Mouse (Mus musculus) macrophage (primary cell): ENCODE data around the gene Fstl3. TPM values are rescaled to one million over a fixed set of nuclear protein-coding genes. Genes with fewer than 3 reads are reported as not detected.

Experiments
- H3K27ac ChIP-seq: fragments of 350-480 bp; formaldehyde crosslinking; 2 replicates; pipeline ENCODE4 v1.9.0; 2021
- H3K36me3 ChIP-seq: fragments of 350-480 bp; formaldehyde crosslinking; 2 replicates; pipeline ENCODE4 v1.9.0; 2021; ENCODE audit errors: inconsistent target
- H3K4me3 ChIP-seq: fragments of 350-480 bp; formaldehyde crosslinking; 2 replicates; pipeline ENCODE4 v1.9.0; 2021; ENCODE audit errors: inconsistent target
- H3K79me2 ChIP-seq: fragments of 350-480 bp; formaldehyde crosslinking; 2 replicates; pipeline ENCODE4 v1.9.0; 2021; ENCODE audit errors: inconsistent target
- WGBS: methylation state at CpG from one replicate; pipeline ENCODE4 v1.1.7; 2026; ENCODE audit warnings: inconsistent platforms; ENCODE audit not compliant: missing documents; 5-methylcytosine and 5-hydroxymethylcytosine counted together
- polyA plus RNA-seq: library from polyadenylated mRNA; stranded (reverse); fragments of 250-400 nt; gene quantifications from 3 replicates; pipeline ENCODE4 v1.2.4, GENCODE M21; 2018; ENCODE audit warnings: inconsistent platforms

The Fstl3 gene
- polyA plus RNA-seq, 1 experiment from 2014 or later = 0.67 TPM

DNA sequence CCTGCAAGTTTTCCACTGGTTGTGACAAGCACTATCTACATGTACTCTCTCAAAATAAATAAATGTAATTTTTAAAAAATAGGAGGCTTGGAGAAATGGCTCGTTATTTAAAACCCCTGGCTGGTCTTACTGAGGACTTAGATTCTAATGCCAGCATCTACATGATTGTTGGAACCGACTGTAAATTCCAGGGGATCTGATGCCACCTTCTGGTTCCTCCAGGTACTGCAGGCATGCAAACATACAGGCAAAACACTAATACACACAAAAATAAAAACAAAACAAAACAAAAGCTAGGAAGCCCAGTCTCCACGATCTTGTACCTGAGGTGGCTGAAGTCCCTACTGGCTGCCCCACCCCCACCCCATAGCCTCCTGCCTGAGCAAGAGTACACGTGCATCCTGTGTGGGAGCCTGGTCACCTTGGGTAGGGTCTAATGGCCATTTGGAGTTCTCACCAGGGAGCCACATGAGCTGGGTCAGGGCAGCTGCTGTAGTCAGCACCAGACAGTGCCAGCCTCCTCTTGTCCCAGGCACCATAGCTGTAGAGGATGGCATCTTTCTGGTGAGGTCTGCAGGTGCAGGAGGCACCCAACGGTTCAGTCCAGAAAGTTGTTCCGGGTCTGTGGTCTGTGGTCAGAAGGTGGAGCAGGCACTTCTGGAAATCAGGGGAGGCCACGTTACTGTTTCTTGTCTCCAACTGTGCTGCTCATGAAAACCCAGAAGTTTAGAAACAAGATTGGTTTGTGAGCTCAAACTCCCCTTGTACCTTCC, 11.5 kb downstream of the Fstl3 start:
- H3K4me3 ChIP-seq = no peak overlapping the region
- H3K27ac ChIP-seq = no peak overlapping the region
- no peaks in the 10 kb centered on the region for H3K79me2 ChIP-seq
- no peaks in the 10 kb centered on the region for H3K36me3 ChIP-seq
- 4% methylated on average over 7 of the region's 7 CpGs for WGBS

DNA sequence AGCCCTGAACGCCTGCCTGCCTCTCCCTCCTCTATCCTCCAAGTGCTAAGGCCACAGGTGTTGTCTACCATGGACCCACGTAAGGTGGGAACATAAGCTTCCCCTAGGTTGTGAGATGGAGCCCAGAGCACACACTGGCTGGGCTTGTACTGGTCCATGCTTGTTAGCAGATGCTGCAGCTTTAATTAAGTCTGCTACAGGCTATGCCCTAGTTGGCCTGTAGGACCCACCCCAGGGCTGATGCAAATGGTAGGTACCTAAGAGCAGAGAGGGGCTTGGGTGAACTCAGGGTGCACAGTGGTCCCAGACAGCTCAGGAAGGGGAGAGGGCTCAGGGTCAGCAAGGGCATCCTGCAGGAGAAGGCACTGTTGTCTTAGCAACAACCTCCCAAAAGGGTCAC, 12.5 kb downstream of the Fstl3 start:
- WGBS = 96% methylated on average over 2 of the region's 2 CpGs
- no peaks in the 10 kb centered on the region for H3K36me3 ChIP-seq
- no peak overlapping the region for H3K4me3 ChIP-seq
- H3K27ac ChIP-seq = no peak overlapping the region
- no peaks in the 10 kb centered on the region for H3K79me2 ChIP-seq

DNA sequence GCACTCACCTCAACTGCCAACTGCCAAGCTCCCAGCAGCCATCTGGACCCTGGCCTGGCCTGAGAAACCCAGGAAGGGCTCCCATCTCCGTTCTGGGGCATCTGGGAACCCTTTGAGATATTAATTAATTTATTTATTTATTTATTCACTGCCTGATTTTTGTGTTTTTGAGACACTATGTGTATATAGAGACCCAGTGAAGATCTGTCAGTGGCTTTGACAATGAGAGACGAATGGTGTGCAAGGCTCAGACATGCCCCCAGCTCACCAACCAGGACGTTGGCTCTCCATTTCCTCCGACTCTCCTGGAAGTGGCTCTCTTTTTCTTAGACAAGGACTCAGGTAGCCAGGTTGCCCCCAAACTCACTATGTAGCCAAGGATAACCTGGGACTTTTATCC, 13.8 kb downstream of the Fstl3 start, which contains the start of gene Prss57:
TSS of gene Prss57 (minus strand) at position 101 of the 400 bp plus-strand sequence.
- 65% methylated on average over 4 of the region's 4 CpGs for WGBS
- Histone ChIP-seq H3K27ac (no peak within 1 kb of the TSS), H3K4me3 (no peak within 1 kb of the TSS), H3K79me2 (no peaks in the 10 kb centered on the region), H3K36me3 (no peaks in the 10 kb centered on the region)

DNA sequence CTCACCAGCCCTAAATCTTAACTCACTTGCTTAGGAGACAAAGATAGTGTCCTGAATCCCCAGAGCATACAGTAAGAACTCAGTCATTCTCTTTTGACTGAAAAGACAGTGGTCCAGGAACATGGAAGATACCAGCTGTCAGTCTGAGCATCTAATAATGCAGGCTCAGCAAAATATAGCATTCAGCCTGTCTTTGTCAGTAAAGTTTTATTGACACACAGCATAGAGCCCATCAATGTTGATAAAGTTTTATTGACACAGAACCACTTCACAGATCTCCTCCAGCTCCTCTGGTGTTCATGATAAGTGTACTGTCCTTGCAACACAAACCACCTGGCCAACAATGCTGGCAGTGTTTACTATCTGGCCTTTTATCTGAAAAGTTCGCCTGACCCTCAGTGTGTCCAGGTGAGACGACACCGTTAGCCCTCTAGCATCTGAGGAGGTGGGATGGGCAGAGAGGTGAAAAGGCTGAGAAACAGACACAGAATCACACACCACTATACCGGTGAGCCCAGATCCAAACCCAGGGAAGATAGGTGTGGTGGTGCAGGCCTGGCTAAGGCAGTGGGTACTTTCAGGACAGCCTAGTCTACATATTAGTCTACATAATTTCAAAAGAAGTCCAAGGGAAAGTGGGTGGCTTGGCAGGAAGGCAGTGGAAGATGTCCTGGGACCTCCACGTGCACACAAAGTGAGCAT, 15.4 kb downstream of the Fstl3 start:
- WGBS = 89% methylated on average over 5 of the region's 5 CpGs
- Histone ChIP-seq H3K79me2 (no peaks in the 10 kb centered on the region), H3K4me3 (no peak overlapping the region), H3K27ac (no peak overlapping the region), H3K36me3 (no peaks in the 10 kb centered on the region)

DNA sequence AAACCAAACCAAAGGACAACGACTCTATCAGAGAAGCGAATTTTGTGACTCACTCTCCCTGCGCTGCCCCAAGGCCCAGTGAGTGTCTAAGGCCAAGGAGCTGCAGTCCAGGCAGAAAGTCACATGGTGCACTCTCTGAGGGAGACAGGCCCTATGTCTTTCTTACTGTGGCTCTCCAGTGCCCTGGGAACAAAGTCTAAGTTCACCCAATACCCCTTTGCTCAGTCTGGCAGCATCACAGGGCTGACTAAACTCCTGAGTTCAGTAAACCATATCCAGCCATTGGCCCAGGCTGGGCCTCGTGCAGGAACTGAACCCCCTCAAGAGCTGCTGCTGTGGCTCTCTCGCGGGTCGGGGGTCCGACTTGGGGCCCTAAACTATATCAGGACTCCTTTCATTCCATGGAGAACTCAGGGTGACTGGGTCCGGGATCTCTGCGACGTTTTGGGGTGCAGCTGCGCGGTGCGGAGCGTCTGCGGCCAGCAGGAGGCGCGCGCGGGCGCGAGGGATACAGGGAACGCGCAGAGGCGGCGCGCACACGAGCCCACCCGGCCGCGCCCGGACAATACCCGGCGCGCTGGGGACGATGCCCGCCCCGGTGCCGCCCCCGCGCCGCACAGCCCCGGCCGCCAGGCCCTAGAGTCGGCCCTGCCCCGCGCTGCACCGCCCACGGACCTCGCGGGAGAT, 16.1 kb downstream of the Fstl3 start, which contains the start of gene Palm:
TSS of gene Palm (plus strand) at position 522 of the 687 bp plus-strand sequence.
- 16% methylated on average over 15 of the region's 51 CpGs for WGBS
- H3K36me3 ChIP-seq = no peaks in the 10 kb centered on the region
- H3K79me2 ChIP-seq = no peaks in the 10 kb centered on the region
- peak within 1 kb of the TSS; percentile 23 for H3K4me3 ChIP-seq
- no peak within 1 kb of the TSS for H3K27ac ChIP-seq

DNA sequence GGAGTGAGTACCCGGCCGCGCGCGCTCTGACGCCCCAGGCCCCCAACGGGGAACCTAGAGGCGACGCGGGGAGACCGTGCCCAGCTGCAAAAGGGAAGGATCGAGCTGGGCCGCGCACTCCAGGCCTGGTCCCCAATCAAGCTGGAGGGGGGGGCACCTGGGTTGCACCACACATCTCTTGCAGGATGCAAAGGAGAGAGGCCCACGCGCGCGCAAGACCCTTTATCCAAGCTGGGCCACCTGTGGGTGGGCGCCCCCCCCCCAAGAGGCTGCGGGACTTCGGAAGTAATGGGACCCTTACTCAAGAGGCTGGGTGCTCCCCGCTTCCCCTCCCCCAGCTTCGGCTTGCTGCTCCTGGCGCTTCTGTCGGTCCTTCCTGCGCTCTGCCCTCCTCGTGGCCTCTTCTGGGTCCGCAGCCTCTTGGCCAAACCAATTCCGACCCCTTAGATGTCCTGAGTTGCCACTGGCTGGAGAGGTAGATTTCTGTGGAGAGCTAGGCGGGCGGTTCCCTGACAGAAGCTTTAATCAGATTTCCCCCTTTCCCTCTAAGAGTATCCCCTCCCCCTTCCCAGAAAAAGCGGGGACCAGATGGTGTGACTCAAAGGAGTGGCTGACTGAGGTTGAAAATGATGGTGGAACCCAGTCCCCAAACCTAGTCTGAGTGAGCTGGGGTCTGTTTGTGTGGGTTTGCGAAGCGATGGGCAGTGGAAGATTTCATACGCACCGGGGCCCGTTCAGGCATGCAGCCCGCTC, 16.8 kb downstream of the Fstl3 start:
- peak overlapping the region; percentile 23 for H3K4me3 ChIP-seq
- no peaks in the 10 kb centered on the region for H3K36me3 ChIP-seq
- WGBS = 19% methylated on average over 36 of the region's 38 CpGs
- no peak overlapping the region for H3K27ac ChIP-seq
- H3K79me2 ChIP-seq = no peaks in the 10 kb centered on the region

DNA sequence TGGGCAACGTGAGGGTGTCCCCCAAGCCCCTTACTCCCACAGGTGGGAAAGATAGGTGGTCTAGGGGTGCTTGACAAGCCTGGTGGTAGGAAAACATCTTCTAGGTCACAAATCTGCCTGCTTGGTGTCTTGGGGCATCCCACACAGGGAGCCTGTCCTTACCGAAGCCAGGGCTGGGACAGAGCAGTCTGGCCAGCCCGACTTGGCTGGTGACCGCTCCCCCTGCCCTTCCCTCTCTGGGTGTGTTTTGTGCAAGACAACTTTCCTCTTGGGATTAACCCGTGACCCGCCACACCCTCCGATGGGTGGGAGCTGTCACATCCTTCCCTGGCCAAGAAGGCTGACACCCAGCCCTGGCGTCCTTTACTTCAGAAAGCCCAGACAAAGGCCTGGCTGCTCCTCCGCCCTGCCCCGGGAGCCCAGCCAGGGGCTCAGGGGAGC, 17.4 kb downstream of the Fstl3 start:
- WGBS = 67% methylated on average over 10 of the region's 10 CpGs

DNA sequence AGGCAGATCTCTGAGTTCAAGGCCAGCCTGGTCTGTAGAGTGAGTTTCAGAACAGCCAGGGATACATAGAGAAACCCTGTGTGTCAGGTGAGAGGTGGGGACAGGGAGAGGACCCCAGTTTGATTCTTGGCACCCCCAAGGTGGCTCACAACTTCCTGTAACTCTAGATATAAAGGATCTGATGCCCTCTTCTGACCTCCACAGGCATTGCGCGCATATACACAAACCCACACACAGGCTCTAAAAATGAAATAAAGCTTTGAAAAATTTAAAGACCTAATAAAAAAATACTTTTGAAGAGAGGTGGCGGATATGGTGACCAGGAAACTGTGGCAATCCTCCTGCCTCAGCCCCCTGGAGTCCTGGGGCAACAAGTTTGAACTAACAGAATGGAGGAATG, 18.8 kb downstream of the Fstl3 start:
- H3K4me3 ChIP-seq = no peak overlapping the region
- H3K79me2 ChIP-seq = no peaks in the 10 kb centered on the region
- H3K27ac ChIP-seq = no peak overlapping the region
- H3K36me3 ChIP-seq = no peaks in the 10 kb centered on the region
- 95% methylated on average over 3 of the region's 3 CpGs for WGBS

More for the DNA sequence above, 17.4 kb downstream of the Fstl3 start:
- no peak overlapping the region for H3K4me3 ChIP-seq
- no peak overlapping the region for H3K27ac ChIP-seq
- no peaks in the 10 kb centered on the region for H3K36me3 ChIP-seq
- H3K79me2 ChIP-seq = no peaks in the 10 kb centered on the region

DNA sequence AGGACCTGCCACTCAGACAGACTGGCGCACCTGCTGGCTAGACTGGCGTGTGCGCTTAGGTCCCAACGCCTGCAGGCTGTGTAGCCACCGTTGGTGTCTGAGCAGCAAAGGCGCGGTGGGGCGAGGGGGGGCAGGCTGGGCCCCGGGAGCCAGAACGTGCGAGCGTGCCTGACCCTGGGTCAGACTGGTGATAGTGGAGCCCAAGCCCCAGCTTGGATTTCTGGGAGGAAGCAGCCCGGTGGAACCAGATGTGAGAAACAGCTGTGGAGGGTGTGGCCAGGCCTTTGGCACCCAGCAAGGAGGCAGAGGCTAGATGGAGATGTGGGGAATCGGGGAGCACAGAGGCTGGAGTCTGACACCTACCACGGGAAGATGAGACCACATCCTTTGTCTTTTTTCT, 20.3 kb downstream of the Fstl3 start:
- no peaks in the 10 kb centered on the region for H3K79me2 ChIP-seq
- 71% methylated on average over 15 of the region's 15 CpGs for WGBS
- H3K4me3 ChIP-seq = no peak overlapping the region
- no peak overlapping the region for H3K27ac ChIP-seq
- H3K36me3 ChIP-seq = no peaks in the 10 kb centered on the region

DNA sequence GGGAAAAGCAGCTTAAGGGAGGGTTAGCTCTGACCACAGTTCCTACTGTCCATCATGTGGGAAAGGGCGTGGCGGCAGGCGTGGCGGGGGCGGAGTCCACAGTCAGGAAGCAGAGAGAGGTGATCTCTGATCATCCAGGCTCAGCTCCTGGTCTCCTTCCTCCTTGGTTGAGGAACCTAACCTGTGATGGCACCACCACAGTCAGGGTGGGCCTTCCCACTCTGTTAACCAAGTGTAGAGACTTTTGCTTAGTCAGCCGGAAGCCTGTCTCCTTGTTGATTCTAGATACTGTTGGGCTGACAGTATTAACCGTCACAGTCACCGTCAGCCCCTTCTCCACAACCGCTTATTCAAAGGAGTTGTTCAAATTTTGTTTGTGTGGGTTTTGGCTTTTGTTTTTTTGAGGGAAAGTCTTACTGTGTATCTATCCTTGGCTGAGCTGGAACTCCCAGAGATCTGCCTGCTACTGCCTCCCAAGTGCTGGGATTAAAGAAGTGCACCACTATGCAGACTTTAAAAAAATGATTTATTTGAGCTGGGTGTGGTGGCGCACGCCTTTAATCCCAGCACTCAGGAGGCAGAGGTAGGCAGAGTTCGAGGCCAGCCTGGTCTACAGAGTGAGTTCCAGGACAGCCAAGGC, 21.3 kb downstream of the Fstl3 start:
- no peak overlapping the region for H3K27ac ChIP-seq
- no peaks in the 10 kb centered on the region for H3K36me3 ChIP-seq
- H3K79me2 ChIP-seq = no peaks in the 10 kb centered on the region
- 46% methylated on average over 12 of the region's 12 CpGs for WGBS
- H3K4me3 ChIP-seq = no peak overlapping the region

DNA sequence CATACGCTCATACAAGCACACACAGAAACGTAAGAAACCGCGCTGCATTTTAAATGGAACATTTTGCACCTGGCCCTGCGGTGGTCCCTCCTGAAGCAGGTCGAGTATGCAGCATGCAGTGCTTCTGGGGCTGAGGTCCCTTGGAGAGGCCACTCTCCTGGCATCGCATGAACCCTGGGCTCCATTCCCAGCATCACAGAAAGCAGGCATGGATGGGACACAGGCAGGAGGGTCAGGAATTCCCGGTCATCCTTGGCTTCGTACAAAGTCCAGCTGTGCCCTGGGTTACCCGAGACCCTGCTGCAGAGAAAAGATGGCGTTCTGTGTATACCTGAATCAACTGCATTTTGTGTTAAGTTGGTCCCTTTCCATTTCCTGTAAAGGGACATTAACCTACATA, 23.4 kb downstream of the Fstl3 start:
- Histone ChIP-seq H3K79me2 (no peaks in the 10 kb centered on the region), H3K4me3 (no peak overlapping the region), H3K27ac (no peak overlapping the region), H3K36me3 (no peaks in the 10 kb centered on the region)
- 93% methylated on average over 11 of the region's 11 CpGs for WGBS

DNA sequence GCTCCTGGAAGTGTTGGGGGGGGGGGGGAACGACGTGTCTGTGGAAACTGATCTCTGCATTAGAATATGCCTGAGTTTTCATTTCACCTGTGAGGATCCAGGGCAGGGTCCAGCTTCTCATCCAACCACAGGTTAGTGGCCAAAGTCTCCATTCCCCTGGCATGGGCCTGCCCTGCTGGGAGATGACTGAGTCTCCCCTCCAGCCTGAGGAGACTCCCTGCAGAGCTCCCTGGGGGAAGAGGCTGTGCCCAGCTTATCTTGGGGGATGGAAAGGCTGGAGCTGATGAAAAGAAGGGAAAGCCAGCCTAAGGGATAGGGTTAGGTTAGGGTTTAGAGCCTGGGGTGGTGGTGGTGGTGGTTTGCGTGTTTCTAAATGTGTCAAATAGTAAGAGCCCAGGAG, 24.8 kb downstream of the Fstl3 start:
- H3K79me2 ChIP-seq = no peaks in the 10 kb centered on the region
- 89% methylated on average over 3 of the region's 3 CpGs for WGBS
- H3K27ac ChIP-seq = no peak overlapping the region
- H3K36me3 ChIP-seq = no peaks in the 10 kb centered on the region
- no peak overlapping the region for H3K4me3 ChIP-seq

DNA sequence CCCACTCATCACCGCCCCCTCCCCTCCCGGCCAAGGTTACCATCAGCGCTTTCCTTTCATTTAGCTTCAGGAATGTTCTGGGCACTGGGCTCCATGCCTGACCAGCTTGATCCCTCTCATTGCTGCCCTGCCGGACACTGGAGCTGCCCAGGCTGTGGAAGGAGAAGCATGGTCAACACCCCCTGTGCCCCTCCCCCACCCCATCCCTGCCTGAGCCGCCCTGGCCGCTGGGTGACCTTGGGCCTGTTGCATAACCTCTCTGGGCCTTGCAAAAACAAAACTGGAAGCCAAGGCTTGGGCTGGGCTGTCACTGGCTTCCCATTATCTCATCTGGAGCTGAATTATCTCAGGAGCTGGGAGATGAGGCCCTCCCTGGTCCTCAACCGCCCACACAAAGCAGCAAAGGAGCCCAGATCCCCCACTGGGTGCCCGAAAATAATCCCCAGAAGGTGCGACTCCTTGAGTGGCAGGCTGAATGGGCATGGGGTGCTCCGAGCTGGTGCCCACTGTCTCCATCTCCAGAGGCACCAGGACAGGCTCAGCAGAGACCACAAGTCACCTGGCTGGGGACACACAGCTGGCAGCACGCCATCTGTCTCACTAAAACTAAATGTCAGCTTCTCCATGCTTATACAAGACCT, 25.4 kb downstream of the Fstl3 start:
- no peaks in the 10 kb centered on the region for H3K36me3 ChIP-seq
- H3K4me3 ChIP-seq = no peak overlapping the region
- no peak overlapping the region for H3K27ac ChIP-seq
- 64% methylated on average over 10 of the region's 11 CpGs for WGBS
- H3K79me2 ChIP-seq = no peaks in the 10 kb centered on the region
